Mouse (Mus musculus) cerebellum, adult 9-11 months (tissue): ENCODE data around the gene Gm17026.
"Not testable (repeated sequence)": the region's sequence is repeated elsewhere in the genome, so short reads cannot be mapped to it uniquely, and the experiment has no call there.

Experiments used
- DNase-seq: peaks from one replicate; pipeline ENCODE4 v3.0.0; 2022

Gene Gm17026

GRCm38 (mm10) chr14:42259948-42260347 is at the start of gene Gm17026:
TSS of gene Gm17026 (minus strand) at chr14:42260048.
- not testable (repeated sequence) for DNase-seq

GRCm38 (mm10) chr14:42297258-42297657 is 37.4 kb upstream of the Gm17026 start, which contains the start of gene Gm9611:
TSS of gene Gm9611 (minus strand) at chr14:42297358.
- DNase-seq = not testable (repeated sequence)

GRCm38 (mm10) chr14:42216766-42217537 is 42.9 kb downstream of the Gm17026 start:
- DNase-seq = peak; percentile 5
